Mouse (Mus musculus) lung, postnatal 0 days (tissue): ENCODE results near the gene Esrra.

Experiments used
- CTCF ChIP-seq: IDR thresholded peaks from 2 replicates; pipeline ENCODE4 v1.5.1; 2016; ENCODE audit warnings: antibody characterized with exemption, mild to moderate bottlenecking
- EP300 ChIP-seq: IDR thresholded peaks from 2 replicates; pipeline ENCODE4 v1.6.1; 2016; ENCODE audit warnings: antibody characterized with exemption, mild to moderate bottlenecking, control low read depth

GRCm38 (mm10) chr19:6913991-6914390, 7.6 kb downstream of the Esrra start:
- no peak for TF ChIP-seq CTCF
- no peak for TF ChIP-seq EP300
